Mouse (Mus musculus) lung, postnatal 0 days (tissue): ENCODE data around the gene Spert. TPM values are rescaled to one million over a fixed set of nuclear protein-coding genes. Genes with fewer than 3 reads are reported as not detected.

Experiments
- ATAC-seq: fragments of 200-750 bp; cut with Nextera tagmentation; 2 replicates; pipeline ENCODE4 v1.8.0; 2017; ENCODE audit warnings: moderate library complexity
- DNase-seq: peaks from one replicate; pipeline ENCODE4 v3.0.0-alpha.2; 2016; ENCODE audit warnings: low spot score
- H3K27ac ChIP-seq: fragments of 300-500 bp; sonication (generic); 2 replicates; pipeline ENCODE4 v1.5.1; 2014; ENCODE audit warnings: antibody characterized with exemption, mild to moderate bottlenecking, low read length, mixed read lengths
- H3K27me3 ChIP-seq: fragments of 300-500 bp; sonication (generic); replicated peaks from 2 replicates; pipeline ENCODE4 v1.6.1; 2014; ENCODE audit warnings: low read length, mixed read lengths; ENCODE audit not compliant: insufficient read depth
- H3K36me3 ChIP-seq: fragments of 300-500 bp; sonication (generic); 2 replicates; pipeline ENCODE4 v1.6.1; 2014; ENCODE audit warnings: low read length, mixed read lengths; ENCODE audit not compliant: insufficient read depth
- H3K4me1 ChIP-seq: fragments of 300-500 bp; sonication (generic); 2 replicates; pipeline ENCODE4 v1.6.1; 2014; ENCODE audit warnings: antibody characterized with exemption, low read depth, low read length, mixed read lengths; ENCODE audit not compliant: insufficient read depth
- H3K4me2 ChIP-seq: fragments of 300-500 bp; sonication (generic); replicated peaks from 2 replicates; pipeline ENCODE4 v1.6.1; 2014; ENCODE audit warnings: low read depth, mild to moderate bottlenecking, low read length, moderate library complexity, mixed read lengths
- H3K4me3 ChIP-seq: fragments of 300-500 bp; sonication (generic); 2 replicates; pipeline ENCODE4 v1.5.1; 2014; ENCODE audit warnings: low read depth, low read length
- H3K9ac ChIP-seq: fragments of 300-500 bp; sonication (generic); replicated peaks from 2 replicates; pipeline ENCODE4 v1.6.1; 2014; ENCODE audit warnings: low read depth, mild to moderate bottlenecking
- H3K9me3 ChIP-seq: fragments of 300-500 bp; sonication (generic); 2 replicates; pipeline ENCODE4 v1.6.1; 2016; ENCODE audit warnings: low read length, mixed read lengths
- CTCF ChIP-seq: IDR thresholded peaks from 2 replicates; pipeline ENCODE4 v1.5.1; 2016; ENCODE audit warnings: antibody characterized with exemption, mild to moderate bottlenecking
- EP300 ChIP-seq: IDR thresholded peaks from 2 replicates; pipeline ENCODE4 v1.6.1; 2016; ENCODE audit warnings: antibody characterized with exemption, mild to moderate bottlenecking, control low read depth
- WGBS: fragments of 180-500 bp; shearing (Covaris S2); extraction: QIAGEN DNeasy Blood & Tissue Kit; methylation state at CpG from one replicate; pipeline ENCODE4 v1.1.7; 2014; 5-methylcytosine and 5-hydroxymethylcytosine counted together
- polyA plus RNA-seq: library from polyadenylated mRNA; unstranded; fragments of >200 nt; fragmentation: Nextera tagmentation; extraction: Ambion mirVana; gene quantifications from 2 replicates; pipeline ENCODE4 v1.2.1, GENCODE M21; 2015

Spert gene
- polyA plus RNA-seq: not detected in 2 replicates

GRCm38 (mm10) chr14:75592978-75593377 lies at the start of gene Spert:
Gene Spert (minus strand): TSS chr14:75593116.
- Histone ChIP-seq H3K9ac (no peak within 1 kb of the TSS), H3K4me3 (no peak within 1 kb of the TSS), H3K27me3 (no peaks in the 10 kb centered on the region), H3K9me3 (no peaks in the 10 kb centered on the region), H3K4me1 (no peaks in the 10 kb centered on the region), H3K27ac (no peak within 1 kb of the TSS), H3K36me3 (no peaks in the 10 kb centered on the region), H3K4me2 (no peak within 1 kb of the TSS)
- 44% methylated on average over 3 of the region's 3 CpGs for WGBS
- TF ChIP-seq EP300: no peak
- no peak for TF ChIP-seq CTCF
- DNase-seq (no peak), ATAC-seq (no peak)

- Histone ChIP-seq H3K9ac (no peak within 1 kb of the TSS), H3K27me3 (no peaks in the 10 kb centered on the region), H3K4me3 (no peak within 1 kb of the TSS), H3K4me1 (no peaks in the 10 kb centered on the region), H3K9me3 (no peaks in the 10 kb centered on the region), H3K4me2 (no peak within 1 kb of the TSS), H3K27ac (no peak within 1 kb of the TSS), H3K36me3 (no peaks in the 10 kb centered on the region)
- DNase-seq: no peak
- 65% methylated on average over 8 of the region's 8 CpGs for WGBS
- ATAC-seq: no peak
- TF ChIP-seq EP300: no peak
- no peak for TF ChIP-seq CTCF
These were observed 49.2 kb upstream of the Spert start, which contains the start of gene Erich6b for GRCm38 (mm10) chr14:75642080-75642479. Gene Erich6b (plus strand): TSS chr14:75642259.

- no peak overlapping the region for H3K4me2 ChIP-seq
- DNase-seq: no peak
- no peaks in the 10 kb centered on the region for H3K9me3 ChIP-seq
- TF ChIP-seq EP300 (no peak), CTCF (peak; percentile 44)
- no peaks in the 10 kb centered on the region for H3K4me1 ChIP-seq
- H3K36me3 ChIP-seq: no peaks in the 10 kb centered on the region
- ATAC-seq: no peak
- H3K4me3 ChIP-seq: no peak overlapping the region
- 61% methylated on average over 6 of the region's 6 CpGs for WGBS
- no peaks in the 10 kb centered on the region for H3K27me3 ChIP-seq
- no peak overlapping the region for H3K9ac ChIP-seq
- no peak overlapping the region for H3K27ac ChIP-seq
These were observed 48.5 kb upstream of the Spert start for GRCm38 (mm10) chr14:75641369-75641768.

- ATAC-seq (no peak), DNase-seq (no peak)
- no peaks in the 10 kb centered on the region for H3K36me3 ChIP-seq
- no peak overlapping the region for H3K27ac ChIP-seq
- TF ChIP-seq EP300 (no peak), CTCF (no peak)
- H3K4me1 ChIP-seq: no peaks in the 10 kb centered on the region
- H3K4me2 ChIP-seq: no peak overlapping the region
- H3K9ac ChIP-seq: no peak overlapping the region
- H3K4me3 ChIP-seq: no peak overlapping the region
- no peaks in the 10 kb centered on the region for H3K9me3 ChIP-seq
- WGBS: 82% methylated on average over 2 of the region's 2 CpGs
- no peaks in the 10 kb centered on the region for H3K27me3 ChIP-seq
These were observed 47.9 kb upstream of the Spert start for GRCm38 (mm10) chr14:75640846-75641245.

- WGBS: 62% methylated on average over 4 of the region's 4 CpGs
- TF ChIP-seq EP300 (no peak), CTCF (no peak)
- H3K4me2 ChIP-seq: no peak overlapping the region
- no peaks in the 10 kb centered on the region for H3K9me3 ChIP-seq
- no peak overlapping the region for H3K9ac ChIP-seq
- H3K4me3 ChIP-seq: no peak overlapping the region
- H3K27me3 ChIP-seq: no peaks in the 10 kb centered on the region
- H3K4me1 ChIP-seq: no peaks in the 10 kb centered on the region
- no peaks in the 10 kb centered on the region for H3K36me3 ChIP-seq
- H3K27ac ChIP-seq: no peak overlapping the region
- no peak for DNase-seq
- ATAC-seq: no peak
These were observed 44.7 kb upstream of the Spert start for GRCm38 (mm10) chr14:75637641-75638040.

GRCm38 (mm10) chr14:75636107-75636506 lies 43.2 kb upstream of the Spert start:
- TF ChIP-seq EP300: no peak
- no peak for TF ChIP-seq CTCF
- DNase-seq (no peak), ATAC-seq (no peak)
- H3K27ac ChIP-seq: no peak overlapping the region
- H3K4me1 ChIP-seq: no peaks in the 10 kb centered on the region
- H3K4me3 ChIP-seq: no peak overlapping the region
- WGBS: 44% methylated on average over 7 of the region's 7 CpGs
- H3K27me3 ChIP-seq: no peaks in the 10 kb centered on the region
- H3K36me3 ChIP-seq: no peaks in the 10 kb centered on the region
- no peaks in the 10 kb centered on the region for H3K9me3 ChIP-seq
- no peak overlapping the region for H3K9ac ChIP-seq
- no peak overlapping the region for H3K4me2 ChIP-seq

- DNase-seq (peak; percentile 50), ATAC-seq (peak; percentile 54)
- Histone ChIP-seq H3K9me3 (no peaks in the 10 kb centered on the region), H3K27ac (no peak overlapping the region), H3K27me3 (no peaks in the 10 kb centered on the region), H3K9ac (no peak overlapping the region), H3K36me3 (no peaks in the 10 kb centered on the region), H3K4me1 (no peaks in the 10 kb centered on the region), H3K4me2 (no peak overlapping the region), H3K4me3 (no peak overlapping the region)
- TF ChIP-seq CTCF (no peak), EP300 (no peak)
- WGBS: 42% methylated on average over 12 of the region's 12 CpGs
These were observed 42.4 kb upstream of the Spert start for GRCm38 (mm10) chr14:75635350-75635749.
